Mouse (Mus musculus): ENCODE data around the gene Ccz1. TPM values are rescaled to one million over a fixed set of nuclear protein-coding genes. Genes with fewer than 3 reads are reported as not detected.

Gene Ccz1
- polyA plus RNA-seq, 3 experiments from 2014 or later: 30.1 to 45.3 (median 40.4) TPM

GRCm38 (mm10) chr5:143993260-143993659, 21.4 kb downstream of the Ccz1 start:
- no peak for ATAC-seq

DNA sequence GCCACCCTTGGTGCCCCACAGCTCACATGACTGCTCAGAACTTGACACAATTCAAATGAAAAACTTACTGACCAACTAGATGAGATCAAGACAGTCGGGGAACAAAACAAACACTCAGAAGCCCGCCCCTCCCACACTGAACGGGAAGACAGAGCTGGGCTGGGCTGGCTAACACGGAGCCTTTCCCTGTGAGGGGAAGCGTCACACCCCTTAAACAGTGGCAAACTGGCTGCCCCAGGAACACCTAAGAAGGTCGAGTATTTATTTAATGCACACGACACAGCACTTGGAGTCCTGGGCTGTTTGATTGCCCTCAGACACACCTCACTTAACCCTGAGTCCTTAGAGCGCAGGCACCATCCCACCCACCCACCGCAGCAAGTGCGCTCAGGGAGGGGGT, 22.0 kb downstream of the Ccz1 start:
- no peak for ATAC-seq

DNA sequence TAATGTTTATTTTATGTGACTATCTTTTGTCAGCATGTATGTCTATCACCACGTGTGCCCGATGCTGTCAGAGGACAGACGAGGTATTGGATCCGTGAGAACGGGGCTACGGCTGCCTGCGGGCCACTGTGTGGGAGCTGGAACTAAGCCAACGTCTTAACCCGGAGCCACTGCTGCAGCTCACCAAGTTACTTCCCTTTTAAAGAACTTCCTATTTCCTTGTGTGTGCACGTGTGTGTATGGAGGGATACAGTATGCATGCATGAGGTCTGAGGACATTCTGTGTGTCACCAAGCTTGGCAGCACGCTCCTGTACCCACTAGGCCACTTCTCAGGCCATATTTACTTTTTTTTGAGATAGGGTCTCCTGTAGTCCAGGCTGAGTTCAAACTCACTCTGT, 24.6 kb downstream of the Ccz1 start:
- no peak for ATAC-seq

- ATAC-seq: no peak
These were observed 25.6 kb downstream of the Ccz1 start for GRCm38 (mm10) chr5:143989046-143989445.

GRCm38 (mm10) chr5:143987596-143987995, 27.1 kb downstream of the Ccz1 start:
- no peak for ATAC-seq

GRCm38 (mm10) chr5:143985381-143985780, 29.3 kb downstream of the Ccz1 start:
- ATAC-seq: no peak

DNA sequence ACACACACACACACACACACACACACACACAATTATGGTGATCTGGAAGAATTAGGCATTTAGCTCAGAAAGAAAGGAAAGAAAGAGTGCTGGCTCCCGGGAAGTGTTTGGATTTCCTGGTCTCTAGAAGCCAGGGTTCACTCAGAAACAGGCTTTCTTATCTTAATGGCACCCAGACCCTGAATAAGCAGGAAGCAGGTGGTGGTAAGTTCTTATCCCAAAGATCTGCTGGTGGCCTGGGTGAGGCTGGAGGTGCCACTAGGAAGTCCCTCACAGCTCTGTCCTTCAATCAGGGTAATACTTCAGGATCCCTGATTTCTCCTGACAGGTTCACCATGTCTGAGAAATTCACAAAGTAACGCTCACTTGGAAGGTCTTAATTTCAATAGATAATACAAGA, 32.3 kb downstream of the Ccz1 start:
- ATAC-seq: no peak

GRCm38 (mm10) chr5:143980858-143981257, 33.8 kb downstream of the Ccz1 start:
- no peak for ATAC-seq

DNA sequence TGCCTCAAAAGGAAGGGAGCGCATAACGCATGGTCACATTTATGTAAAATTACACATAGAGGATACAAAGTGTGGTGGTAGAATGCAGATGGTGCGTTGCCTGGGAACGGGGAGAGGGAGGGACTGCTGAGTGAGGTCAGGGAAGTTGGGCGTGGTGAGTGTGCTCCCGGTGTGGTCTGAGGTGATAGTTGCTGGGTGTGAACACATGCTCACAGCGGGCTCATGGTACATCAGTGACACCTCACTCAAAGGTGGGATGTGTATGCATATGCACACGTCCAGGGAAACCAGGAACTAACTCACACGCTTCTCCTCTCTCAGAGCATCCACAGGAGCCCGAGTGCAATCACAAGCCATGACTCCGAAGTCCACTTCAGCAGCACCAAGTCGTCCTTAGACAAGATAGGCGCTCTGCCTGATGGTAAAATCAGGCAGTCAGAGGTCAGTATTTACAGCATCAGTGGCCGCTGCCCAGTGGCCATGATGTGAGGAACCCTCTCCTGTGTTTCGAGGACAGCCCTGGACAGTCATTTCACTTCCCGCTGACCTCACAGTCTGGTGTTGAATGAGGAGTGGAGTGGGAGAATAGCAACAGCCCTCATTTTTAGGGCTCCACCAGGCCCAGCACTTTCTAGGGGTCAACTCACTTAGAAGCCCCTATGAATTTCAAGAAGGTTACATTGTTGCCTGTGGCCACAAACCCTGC, 37.8 kb downstream of the Ccz1 start:
- no peak for ATAC-seq

- no peak for ATAC-seq
These were observed 38.4 kb downstream of the Ccz1 start for GRCm38 (mm10) chr5:143976232-143976631.

DNA sequence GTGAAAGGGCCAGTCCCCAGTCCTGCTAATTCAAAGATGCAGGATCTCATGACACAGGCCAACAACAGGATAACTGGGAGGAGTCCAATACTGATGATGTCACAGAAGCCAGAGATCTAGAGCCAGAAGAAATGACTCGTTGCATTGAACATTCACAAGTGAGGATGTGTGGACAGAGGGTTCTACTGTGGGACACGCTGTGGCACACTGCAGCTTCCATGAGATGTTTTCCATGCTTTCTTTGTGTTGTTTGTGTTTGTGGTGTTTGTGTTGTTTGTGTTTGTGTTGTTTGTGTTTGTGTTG, 39.1 kb downstream of the Ccz1 start:
- peak; percentile 56 for ATAC-seq

GRCm38 (mm10) chr5:143974931-143975630, 39.6 kb downstream of the Ccz1 start:
- peak; percentile 35 for ATAC-seq

DNA sequence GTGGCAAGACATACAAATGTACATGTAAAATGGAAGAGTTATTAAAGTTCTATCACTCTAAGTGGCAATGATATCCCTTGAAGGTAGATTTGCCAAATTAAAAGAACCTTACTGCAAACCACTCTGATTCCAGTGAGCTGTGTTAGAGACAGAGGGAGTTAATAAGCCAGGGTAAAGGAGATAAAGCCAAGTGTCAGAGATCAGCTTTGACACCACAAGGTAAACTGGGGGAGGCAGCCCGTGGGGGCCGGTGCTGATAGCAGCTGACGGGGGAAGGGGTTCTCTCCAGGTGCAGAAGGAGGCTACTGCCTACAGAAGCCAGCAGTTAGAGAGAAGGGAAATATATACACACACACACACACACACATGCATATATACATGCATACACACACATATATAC, 42.0 kb downstream of the Ccz1 start:
- no peak for ATAC-seq

DNA sequence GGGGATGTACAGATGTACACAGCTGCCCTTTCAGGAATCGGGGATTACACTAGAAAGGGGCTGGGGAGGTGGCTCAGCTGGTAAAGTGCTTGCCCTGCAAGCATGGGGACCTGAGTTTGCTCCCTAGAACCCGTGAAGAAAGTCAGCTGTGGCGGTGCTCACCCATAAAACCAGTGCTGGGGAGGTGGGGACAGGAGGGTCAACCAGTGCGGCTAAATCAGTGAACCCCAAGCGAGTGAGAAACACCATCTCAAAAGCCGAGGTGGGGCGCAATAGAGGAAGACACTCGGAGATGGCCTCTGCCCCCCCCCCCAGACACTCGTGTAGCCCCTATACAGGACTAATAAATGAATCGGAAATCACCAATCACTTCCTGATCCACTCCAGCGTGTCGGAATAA, 48.0 kb downstream of the Ccz1 start:
- ATAC-seq: no peak

GRCm38 (mm10) chr5:143965586-143966345, 48.9 kb downstream of the Ccz1 start:
- no peak for ATAC-seq

DNA sequence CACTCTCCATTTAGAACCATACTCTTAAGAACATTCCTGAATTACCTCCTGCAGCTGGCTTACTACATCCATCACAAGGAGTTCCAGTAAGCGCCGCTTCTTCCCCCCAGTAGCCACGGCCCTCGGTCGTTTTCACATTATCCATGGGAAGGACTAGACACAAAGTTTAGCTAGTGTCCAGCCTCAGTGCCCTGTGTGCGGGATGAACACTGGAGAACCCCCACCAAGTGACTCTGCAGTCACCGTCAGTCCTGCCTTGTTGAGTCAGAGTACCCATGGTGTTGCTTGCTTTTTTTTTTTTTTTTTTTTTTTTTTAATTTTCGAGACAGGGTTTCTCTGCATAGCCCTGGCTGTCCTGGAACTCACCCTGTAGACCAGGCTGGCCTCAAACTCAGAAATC, 53.5 kb downstream of the Ccz1 start:
- ATAC-seq: no peak

DNA sequence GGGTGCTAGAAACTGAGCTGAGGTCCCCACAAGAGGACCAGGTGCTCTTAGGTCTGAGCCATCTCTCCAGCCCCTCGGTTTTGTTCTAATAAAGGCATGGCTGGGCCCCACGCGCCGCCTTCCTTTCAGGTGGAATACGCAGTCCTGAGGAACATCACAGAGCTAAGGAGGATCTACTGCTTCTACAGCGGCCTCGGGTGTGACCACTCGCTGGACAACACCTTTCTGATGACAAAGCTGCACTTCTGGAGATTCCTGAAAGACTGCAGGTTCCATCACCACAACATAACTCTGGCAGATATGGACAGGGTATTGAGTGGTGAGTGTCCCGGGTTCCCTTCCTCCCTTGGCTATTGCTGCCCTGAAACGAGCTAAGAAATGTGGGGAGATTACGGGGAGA, 55.1 kb downstream of the Ccz1 start:
- no peak for ATAC-seq

GRCm38 (mm10) chr5:143957101-143957500, 57.6 kb downstream of the Ccz1 start:
- ATAC-seq: no peak

DNA sequence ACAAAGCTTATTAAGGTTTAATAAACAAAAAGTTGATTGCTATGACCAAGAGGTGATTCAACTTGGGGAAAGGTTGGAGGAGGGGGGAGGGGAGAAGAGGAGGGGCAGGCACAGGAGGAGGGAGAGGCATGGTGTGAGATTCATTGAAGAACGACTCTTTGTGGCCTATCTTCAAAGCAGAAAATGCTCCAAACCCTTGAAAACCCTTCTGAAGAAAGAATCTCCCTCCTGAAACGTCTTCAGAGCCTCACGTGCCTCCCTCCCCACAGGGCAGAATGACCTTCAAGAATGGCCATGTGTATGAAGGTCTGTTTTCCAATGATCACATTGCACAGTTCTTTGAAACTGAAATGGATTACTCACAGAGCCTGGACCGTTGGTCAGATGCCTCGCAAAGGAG, 64.7 kb downstream of the Ccz1 start:
- no peak for ATAC-seq

GRCm38 (mm10) chr5:143948361-143948760, 66.3 kb downstream of the Ccz1 start:
- ATAC-seq: no peak

DNA sequence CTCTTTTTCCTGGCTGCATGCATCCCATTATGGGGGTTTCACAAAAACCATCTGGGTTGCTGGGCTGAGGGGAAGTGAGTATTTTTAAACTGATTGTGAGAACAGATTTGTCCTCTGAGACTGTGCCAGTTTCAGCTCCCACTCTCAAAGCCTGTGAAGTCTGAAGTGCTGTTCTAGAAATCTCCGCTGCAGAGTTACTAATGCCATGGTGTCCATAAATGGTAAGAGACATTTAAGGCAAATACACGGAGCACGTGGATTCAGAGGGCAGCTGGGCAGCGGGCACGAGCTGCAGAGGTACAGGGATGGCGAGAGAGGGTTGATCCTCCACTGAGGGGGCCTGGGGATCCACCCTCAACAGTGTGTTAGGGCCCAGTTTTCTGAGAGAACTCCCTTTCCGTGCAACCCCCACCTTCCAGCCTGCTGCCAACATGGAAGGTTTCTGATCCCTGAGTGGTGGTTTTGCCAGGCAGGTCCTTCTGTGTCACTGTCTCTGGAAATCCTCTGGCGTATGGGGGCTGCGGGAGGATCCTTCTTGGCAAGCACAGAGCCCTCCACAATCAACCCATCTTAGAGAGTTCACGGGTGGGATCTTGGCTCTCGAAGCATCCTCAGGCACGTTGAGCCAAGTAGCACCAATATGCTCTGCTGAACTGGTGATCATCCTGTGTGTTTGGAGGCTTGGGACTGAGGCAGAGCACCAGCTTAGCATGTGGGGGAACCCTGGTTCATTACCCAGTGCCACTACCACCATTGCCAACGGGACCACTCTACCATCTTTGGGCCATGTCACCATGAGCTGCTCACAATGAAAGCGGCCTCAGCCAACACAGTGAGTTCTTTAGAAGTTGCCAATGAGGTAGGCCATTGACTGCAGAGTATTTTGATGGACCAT, 71.2 kb downstream of the Ccz1 start:
- no peak for ATAC-seq

GRCm38 (mm10) chr5:143941588-143941987, 73.1 kb downstream of the Ccz1 start:
- ATAC-seq: no peak
